Mouse (Mus musculus) right cerebral cortex, postnatal 4 days (tissue): ENCODE data around the gene Plcg2.
A peak's percentile ranks its signal among the peaks of the same experiment; 100 is the strongest.

Experiments used
- DNase-seq: peaks from one replicate; pipeline ENCODE4 v3.0.0-alpha.2; 2022

Gene Plcg2

DNA sequence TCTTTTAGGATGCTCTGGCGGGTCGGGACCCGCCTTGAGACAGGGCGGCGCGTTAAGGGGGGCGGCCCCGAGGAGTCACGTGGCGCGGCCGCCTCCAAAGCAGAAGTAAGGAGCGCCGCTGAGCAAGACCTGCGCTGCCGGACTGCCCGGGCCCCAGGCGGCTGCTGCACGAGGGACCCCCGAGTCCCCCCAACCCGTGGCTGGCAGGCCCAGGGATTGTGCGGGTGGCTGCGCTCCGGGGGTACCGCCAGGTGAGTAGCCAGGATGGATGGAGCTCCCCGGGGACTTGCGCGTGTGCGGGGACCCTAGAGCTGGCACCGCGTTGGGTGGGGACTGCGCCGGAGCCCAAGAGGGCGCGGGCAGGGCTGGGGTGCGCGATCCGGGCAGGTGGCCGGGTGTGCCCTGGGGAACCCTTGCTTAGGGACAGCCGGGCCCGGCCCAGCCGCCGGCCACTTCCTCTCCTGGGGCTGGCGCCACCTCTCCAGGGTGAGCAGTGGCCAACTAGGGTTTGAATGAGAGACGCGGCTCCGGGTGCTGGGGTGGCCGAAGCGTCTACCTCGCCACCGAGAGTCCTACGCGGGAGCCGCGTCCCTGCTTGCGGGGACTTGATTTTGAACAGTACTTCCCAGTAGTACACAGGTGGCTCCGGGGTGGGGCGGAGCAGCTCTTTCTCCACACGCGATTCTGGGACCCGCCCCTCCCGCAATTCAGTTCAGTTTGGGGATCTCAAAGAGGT is at the start of gene Plcg2:
Gene Plcg2, plus strand, starts transcription at position 113 of the 736 bp plus-strand sequence.
- peak; percentile 14 for DNase-seq

- DNase-seq = peak; percentile 32
Observed at GRCm38 (mm10) chr8:117451072-117451471, 47.0 kb upstream of the Plcg2 start.

GRCm38 (mm10) chr8:117453974-117454373 is 44.1 kb upstream of the Plcg2 start:
- DNase-seq = no peak

- no peak for DNase-seq
Observed at GRCm38 (mm10) chr8:117454516-117455116, 43.5 kb upstream of the Plcg2 start.

GRCm38 (mm10) chr8:117455701-117456100 is 42.4 kb upstream of the Plcg2 start:
- DNase-seq = no peak

- no peak for DNase-seq
Observed at GRCm38 (mm10) chr8:117458440-117458839, 39.7 kb upstream of the Plcg2 start.

GRCm38 (mm10) chr8:117462701-117463284 is 35.3 kb upstream of the Plcg2 start:
- no peak for DNase-seq

GRCm38 (mm10) chr8:117464525-117464924 is 33.6 kb upstream of the Plcg2 start:
- DNase-seq = peak; percentile 56

GRCm38 (mm10) chr8:117465250-117465649 is 32.8 kb upstream of the Plcg2 start:
- DNase-seq = peak; percentile 62

DNA sequence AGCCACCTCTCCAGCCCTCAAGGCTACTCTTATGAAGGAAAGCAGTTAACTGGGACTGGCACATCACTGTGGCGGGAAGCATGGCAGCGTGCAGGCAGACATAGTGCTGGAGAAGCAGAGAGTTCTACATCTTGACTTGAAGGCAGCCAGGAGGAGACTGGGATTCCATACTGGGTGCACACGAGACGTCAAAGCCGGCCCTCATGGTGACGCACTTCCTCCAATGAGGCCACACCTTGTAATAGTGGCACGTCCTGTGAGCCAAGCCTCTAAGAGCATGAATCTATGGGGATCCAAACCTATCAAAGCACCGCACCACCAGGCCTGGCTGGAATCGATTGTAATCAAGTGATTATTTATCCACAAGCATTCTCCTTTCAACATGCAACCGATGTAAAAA is 30.6 kb upstream of the Plcg2 start:
- DNase-seq = no peak

DNA sequence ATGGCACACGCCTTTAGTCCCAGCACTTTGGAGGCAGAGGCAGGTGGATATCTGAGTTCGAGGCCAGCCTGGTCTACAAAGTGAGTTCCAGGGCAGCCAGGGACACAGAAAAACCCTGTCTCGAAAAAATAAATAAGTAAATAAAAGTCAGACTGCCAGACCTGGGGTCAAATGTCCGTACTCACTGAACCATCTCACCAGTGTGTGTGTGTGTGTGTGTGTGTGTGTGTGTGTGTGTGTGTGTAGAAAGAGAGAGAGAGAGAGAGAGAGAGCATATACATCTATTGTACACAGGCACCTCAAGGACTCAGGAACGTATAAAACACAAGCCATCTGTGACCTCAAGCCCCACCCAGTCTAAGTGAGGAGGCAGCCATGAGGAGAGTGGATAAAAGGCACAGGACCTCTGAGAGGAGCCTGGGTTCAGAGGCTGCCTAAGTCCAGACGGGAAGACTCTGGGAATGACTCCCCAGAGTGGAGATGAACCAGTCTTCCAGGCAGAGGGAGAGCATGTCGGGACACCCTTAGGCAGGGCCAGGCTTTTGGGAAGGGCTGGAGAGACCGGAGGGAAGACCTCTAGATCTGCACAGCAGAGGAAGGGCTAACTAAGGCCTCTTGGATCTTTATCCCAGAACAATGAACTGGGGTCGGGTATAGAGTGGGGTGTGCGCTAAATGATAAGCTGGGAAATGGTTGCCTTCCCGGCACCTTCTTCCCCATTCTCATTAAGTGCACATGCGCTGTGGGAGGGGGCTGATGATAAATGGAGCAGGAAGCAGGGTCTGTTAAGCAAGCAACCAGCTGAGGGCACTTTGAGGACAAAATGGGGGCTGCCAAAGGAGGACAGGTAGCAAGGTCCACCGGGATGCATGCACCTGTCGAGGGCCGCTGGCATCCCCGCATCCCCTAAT is 28.4 kb upstream of the Plcg2 start:
- DNase-seq = no peak

DNA sequence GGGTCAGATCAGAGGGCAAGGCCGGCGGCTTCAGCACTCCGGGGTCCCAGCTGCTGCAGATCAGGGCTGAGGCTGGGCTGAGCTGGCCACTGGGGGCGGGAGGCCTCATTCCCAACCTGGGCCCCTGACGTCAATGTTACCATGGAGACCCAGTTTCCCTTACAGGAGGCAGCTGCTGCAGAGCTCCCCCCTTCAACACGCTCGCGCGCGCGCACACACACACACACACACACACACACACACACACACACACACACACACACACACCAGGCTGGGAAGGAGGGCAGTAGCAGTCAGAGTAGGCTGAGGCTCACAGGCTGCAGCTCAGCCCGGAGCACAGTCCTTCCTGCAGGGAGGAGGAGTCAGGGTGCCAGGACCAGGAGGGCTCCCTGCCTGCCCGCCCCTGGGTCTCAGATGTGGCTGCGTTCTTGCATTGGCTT is 27.7 kb upstream of the Plcg2 start:
- DNase-seq = peak; percentile 85

GRCm38 (mm10) chr8:117471174-117471573 is 26.9 kb upstream of the Plcg2 start:
- peak; percentile 86 for DNase-seq

GRCm38 (mm10) chr8:117471655-117472054 is 26.4 kb upstream of the Plcg2 start:
- no peak for DNase-seq

- no peak for DNase-seq
Observed at GRCm38 (mm10) chr8:117472332-117472731, 25.8 kb upstream of the Plcg2 start.

- peak; percentile 98 for DNase-seq
Observed at GRCm38 (mm10) chr8:117474944-117475343, 23.1 kb upstream of the Plcg2 start.

- DNase-seq = no peak
Observed at GRCm38 (mm10) chr8:117475819-117476218, 22.3 kb upstream of the Plcg2 start.

DNA sequence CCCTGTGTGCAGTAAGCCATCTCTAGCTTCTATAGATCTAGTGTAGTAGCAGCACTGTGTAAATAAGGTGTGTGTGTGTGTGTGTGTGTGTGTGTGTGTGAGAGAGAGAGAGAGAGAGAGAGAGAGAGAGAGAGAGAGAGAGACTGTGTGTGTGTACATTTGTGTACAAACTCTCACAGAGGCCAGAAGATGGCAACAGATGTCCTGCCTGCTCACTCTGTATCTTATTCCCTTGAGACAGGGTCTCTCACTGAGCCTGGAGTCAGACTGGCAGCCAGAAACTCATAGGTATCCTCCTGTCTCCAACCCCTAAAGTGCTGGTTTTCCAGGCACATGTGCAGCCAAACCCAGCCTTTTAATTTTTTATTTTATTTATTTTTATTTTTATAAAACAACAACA is 20.0 kb upstream of the Plcg2 start:
- no peak for DNase-seq

GRCm38 (mm10) chr8:117479996-117480395 is 18.1 kb upstream of the Plcg2 start:
- DNase-seq = no peak

GRCm38 (mm10) chr8:117480516-117480915 is 17.6 kb upstream of the Plcg2 start:
- no peak for DNase-seq

DNA sequence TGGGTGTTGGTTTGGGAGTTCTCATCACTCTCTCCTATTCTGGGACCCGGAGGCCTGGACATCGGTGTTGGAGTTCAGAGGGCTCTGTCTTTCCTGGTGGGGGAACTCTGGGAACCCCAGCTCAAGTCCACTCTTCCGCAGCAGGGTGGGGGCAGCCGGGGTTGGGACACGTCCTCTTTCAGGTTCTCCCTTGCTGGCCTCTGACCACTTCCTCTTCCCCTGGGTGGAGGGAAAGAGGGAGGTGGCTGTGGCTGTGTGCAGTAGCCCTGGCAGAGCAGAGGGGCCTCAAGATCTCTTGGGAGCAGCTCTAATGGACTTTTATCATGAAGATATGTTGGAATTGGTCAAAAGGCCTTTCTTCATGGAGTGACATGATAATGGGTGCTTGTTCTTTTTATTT is 16.3 kb upstream of the Plcg2 start:
- DNase-seq = no peak

DNA sequence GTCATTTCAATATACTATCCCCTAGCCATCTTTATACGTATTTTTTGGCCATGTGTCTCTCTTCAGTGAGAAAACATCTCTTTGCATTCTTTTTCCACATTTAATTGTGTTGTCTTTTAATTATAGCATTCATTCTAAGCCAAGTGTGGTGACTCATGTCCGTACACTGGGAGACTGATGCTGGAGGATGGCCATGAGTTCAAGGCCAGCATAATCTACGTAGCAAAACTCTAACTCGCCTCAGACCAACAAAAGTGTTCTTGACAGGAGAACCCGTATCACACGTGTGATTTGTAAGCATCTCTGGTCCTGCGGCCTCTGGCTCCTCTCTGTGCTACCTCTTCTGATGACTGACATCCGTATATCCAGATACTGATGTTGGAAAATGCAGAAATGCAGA is 13.4 kb upstream of the Plcg2 start:
- no peak for DNase-seq

- no peak for DNase-seq
Observed at GRCm38 (mm10) chr8:117485316-117485715, 12.8 kb upstream of the Plcg2 start.
